Mouse (Mus musculus) liver, embryonic 12.5 days (tissue): Measurements from ENCODE around the gene Rhbdf1. TPM values are rescaled to one million over a fixed set of nuclear protein-coding genes. Genes with fewer than 3 reads are reported as not detected.
A peak's percentile ranks its signal among the peaks of the same experiment; 100 is the strongest.

Experiments used
- ATAC-seq: fragments of 200-750 bp; cut with Nextera tagmentation; 2 replicates; pipeline ENCODE4 v1.8.0; 2017; ENCODE audit warnings: moderate number of reproducible peaks, mild to moderate bottlenecking, moderate library complexity
- H3K27ac ChIP-seq: fragments of 300-500 bp; sonication (generic); 2 replicates; pipeline ENCODE4 v1.5.1; 2016; ENCODE audit warnings: mild to moderate bottlenecking
- H3K27me3 ChIP-seq: fragments of 300-500 bp; sonication (generic); replicated peaks from 2 replicates; pipeline ENCODE4 v1.6.1; 2016; ENCODE audit warnings: mild to moderate bottlenecking, moderate library complexity
- H3K36me3 ChIP-seq: fragments of 300-500 bp; sonication (generic); 2 replicates; pipeline ENCODE4 v1.6.1; 2016; ENCODE audit warnings: mild to moderate bottlenecking, moderate library complexity
- H3K4me1 ChIP-seq: fragments of 300-500 bp; sonication (generic); 2 replicates; pipeline ENCODE4 v1.6.1; 2016
- H3K4me2 ChIP-seq: fragments of 300-500 bp; sonication (generic); 2 replicates; pipeline ENCODE4 v1.6.1; 2016; ENCODE audit warnings: mild to moderate bottlenecking, moderate library complexity
- H3K4me3 ChIP-seq: fragments of 300-500 bp; sonication (generic); 2 replicates; pipeline ENCODE4 v1.5.1; 2016; ENCODE audit warnings: mild to moderate bottlenecking, moderate library complexity
- H3K9ac ChIP-seq: fragments of 300-500 bp; sonication (generic); 2 replicates; pipeline ENCODE4 v1.6.1; 2016; ENCODE audit warnings: mild to moderate bottlenecking, moderate library complexity
- H3K9me3 ChIP-seq: fragments of 300-500 bp; sonication (generic); replicated peaks from 2 replicates; pipeline ENCODE4 v1.6.1; 2016; ENCODE audit warnings: mild to moderate bottlenecking, moderate library complexity
- whole genome bisulfite sequencing: fragments of 180-500 bp; shearing (Covaris S2); methylation state at CpG from one replicate; pipeline ENCODE4 v1.1.7; 2016; ENCODE audit not compliant: insufficient replicate concordance; 5-methylcytosine and 5-hydroxymethylcytosine counted together
- polyA plus RNA-seq: library from polyadenylated mRNA; unstranded; fragments of >200 nt; fragmentation: Nextera tagmentation; extraction: Ambion mirVana; gene quantifications from 2 replicates; pipeline ENCODE4 v1.2.1, GENCODE M21; 2016

The Rhbdf1 gene
- polyA plus RNA-seq, 1 experiment from 2014 or later = 12.0 TPM

- peaks cover 96% of the 10 kb centered on the region for H3K4me1 ChIP-seq
- H3K4me2 ChIP-seq = no peak overlapping the region
- peaks cover 68% of the 10 kb centered on the region for H3K36me3 ChIP-seq
- peak overlapping the region; percentile 99 for H3K27ac ChIP-seq
- H3K9ac ChIP-seq = peak overlapping the region; percentile 80
- ATAC-seq = no peak
- no peaks in the 10 kb centered on the region for H3K27me3 ChIP-seq
- H3K9me3 ChIP-seq = no peaks in the 10 kb centered on the region
- H3K4me3 ChIP-seq = no peak overlapping the region
- WGBS = 94% methylated on average over 1 of the region's 1 CpGs
Observed at GRCm38 (mm10) chr11:32253121-32253520, 31.0 kb upstream of the Rhbdf1 start.

GRCm38 (mm10) chr11:32250880-32251763 lies 29.0 kb upstream of the Rhbdf1 start:
- Histone ChIP-seq H3K27me3 (no peaks in the 10 kb centered on the region), H3K4me2 (peak overlapping the region; percentile 35), H3K36me3 (peaks cover 88% of the 10 kb centered on the region), H3K4me1 (peaks cover 97% of the 10 kb centered on the region), H3K27ac (peak overlapping the region; percentile 99), H3K9ac (peak overlapping the region; percentile 80), H3K9me3 (no peaks in the 10 kb centered on the region), H3K4me3 (no peak overlapping the region)
- 49% methylated on average over 8 of the region's 8 CpGs for WGBS
- ATAC-seq = peak; percentile 99

DNA sequence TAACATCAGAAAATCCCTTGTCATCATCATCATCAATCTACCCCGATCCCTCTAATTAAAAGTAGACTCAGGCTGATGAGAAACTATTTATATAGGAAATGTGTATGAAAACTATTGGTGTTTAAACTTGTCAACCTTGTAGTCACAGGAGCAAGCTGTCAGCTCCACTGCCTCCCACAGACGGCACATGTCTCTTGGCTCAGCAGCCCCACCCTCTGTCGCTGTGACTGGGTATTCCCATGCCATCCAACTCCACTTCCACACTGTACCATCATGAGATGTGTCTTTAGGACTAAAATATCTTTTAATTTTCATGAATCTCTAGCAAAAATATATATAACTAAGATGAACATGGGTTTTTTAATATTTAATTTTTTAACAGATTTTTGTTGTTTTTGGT lies 26.2 kb upstream of the Rhbdf1 start:
- no peak overlapping the region for H3K4me2 ChIP-seq
- peaks cover 84% of the 10 kb centered on the region for H3K36me3 ChIP-seq
- H3K27me3 ChIP-seq = no peaks in the 10 kb centered on the region
- peak overlapping the region; percentile 74 for H3K9ac ChIP-seq
- no peak overlapping the region for H3K4me3 ChIP-seq
- peak overlapping the region; percentile 99 for H3K27ac ChIP-seq
- H3K9me3 ChIP-seq = no peaks in the 10 kb centered on the region
- 68% methylated on average over 3 of the region's 3 CpGs for WGBS
- H3K4me1 ChIP-seq = peaks cover 93% of the 10 kb centered on the region
- ATAC-seq = no peak

GRCm38 (mm10) chr11:32247068-32247467 lies 25.0 kb upstream of the Rhbdf1 start:
- no peaks in the 10 kb centered on the region for H3K27me3 ChIP-seq
- H3K27ac ChIP-seq = peak overlapping the region; percentile 99
- H3K4me1 ChIP-seq = peaks cover 94% of the 10 kb centered on the region
- H3K9ac ChIP-seq = peak overlapping the region; percentile 74
- H3K36me3 ChIP-seq = peaks cover 83% of the 10 kb centered on the region
- H3K9me3 ChIP-seq = no peaks in the 10 kb centered on the region
- peak overlapping the region; percentile 22 for H3K4me2 ChIP-seq
- ATAC-seq = no peak
- no peak overlapping the region for H3K4me3 ChIP-seq

GRCm38 (mm10) chr11:32245614-32246013 lies 23.5 kb upstream of the Rhbdf1 start:
- Histone ChIP-seq H3K4me1 (peaks cover 96% of the 10 kb centered on the region), H3K4me2 (peak overlapping the region; percentile 57), H3K27ac (peak overlapping the region; percentile 99), H3K4me3 (0 out of 2 replicates have a peak overlapping the region, but pooled peaks have one; percentile 20), H3K9ac (peak overlapping the region; percentile 81), H3K9me3 (no peaks in the 10 kb centered on the region), H3K27me3 (no peaks in the 10 kb centered on the region), H3K36me3 (peaks cover 91% of the 10 kb centered on the region)
- ATAC-seq = peak; percentile 96
- WGBS = 18% methylated on average over 6 of the region's 6 CpGs

GRCm38 (mm10) chr11:32244617-32245016 lies 22.5 kb upstream of the Rhbdf1 start:
- peaks cover 91% of the 10 kb centered on the region for H3K36me3 ChIP-seq
- H3K27ac ChIP-seq = peak overlapping the region; percentile 99
- ATAC-seq = no peak
- no peaks in the 10 kb centered on the region for H3K27me3 ChIP-seq
- no peak overlapping the region for H3K4me3 ChIP-seq
- H3K9ac ChIP-seq = peak overlapping the region; percentile 81
- H3K4me1 ChIP-seq = peaks cover 96% of the 10 kb centered on the region
- H3K9me3 ChIP-seq = no peaks in the 10 kb centered on the region
- peak overlapping the region; percentile 57 for H3K4me2 ChIP-seq
- 61% methylated on average over 1 of the region's 1 CpGs for WGBS

GRCm38 (mm10) chr11:32244064-32244463 lies 22.0 kb upstream of the Rhbdf1 start:
- Histone ChIP-seq H3K27ac (peak overlapping the region; percentile 99), H3K4me2 (peak overlapping the region; percentile 1; the same call in 1 of the 2 replicates), H3K9ac (peak overlapping the region; percentile 81), H3K27me3 (no peaks in the 10 kb centered on the region), H3K36me3 (peaks cover 91% of the 10 kb centered on the region), H3K4me1 (peaks cover 94% of the 10 kb centered on the region), H3K4me3 (no peak overlapping the region), H3K9me3 (no peaks in the 10 kb centered on the region)
- 75% methylated on average over 3 of the region's 3 CpGs for whole genome bisulfite sequencing
- ATAC-seq = no peak

DNA sequence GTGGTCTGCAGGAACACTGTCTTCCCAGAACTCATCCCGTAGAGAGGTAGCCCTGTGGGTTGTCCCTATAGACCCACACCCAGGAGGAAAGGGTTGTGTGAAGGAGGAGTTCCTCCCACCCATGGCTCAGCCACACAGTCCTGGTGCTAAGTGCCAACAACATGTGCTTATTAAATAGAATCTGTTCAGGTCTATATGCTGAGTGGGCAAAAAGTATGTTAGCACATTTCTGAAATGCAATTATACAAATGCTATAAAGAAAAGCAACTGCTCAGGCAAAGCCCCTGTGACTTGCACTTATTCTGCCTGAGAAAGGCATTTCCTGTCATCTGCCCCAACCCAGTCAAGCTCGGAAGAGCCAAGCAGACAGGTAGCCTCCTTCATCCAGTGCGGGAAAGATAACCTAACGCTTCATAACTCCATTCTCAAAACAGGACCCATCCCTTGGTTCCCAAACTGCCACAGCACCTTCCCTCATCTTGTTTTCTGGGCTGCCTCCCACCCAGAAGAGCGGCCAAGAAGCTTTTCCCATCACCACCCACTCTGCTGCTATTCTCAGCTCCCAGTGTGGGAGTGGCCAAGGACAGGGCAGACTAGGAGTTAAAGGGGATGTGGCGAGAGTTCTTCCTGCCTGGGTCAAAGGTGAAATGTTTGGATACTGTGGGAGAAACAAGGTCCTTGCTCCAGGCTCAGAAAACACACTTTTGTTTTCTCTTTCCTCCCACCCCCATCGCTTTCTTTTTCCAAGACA lies 21.3 kb upstream of the Rhbdf1 start:
- peak overlapping the region; percentile 17; the same call in 1 of the 2 replicates for H3K4me2 ChIP-seq

GRCm38 (mm10) chr11:32242209-32242608 lies 20.1 kb upstream of the Rhbdf1 start:
- no peak overlapping the region for H3K4me3 ChIP-seq
- no peaks in the 10 kb centered on the region for H3K9me3 ChIP-seq
- peak overlapping the region; percentile 17 for H3K4me2 ChIP-seq
- WGBS = 72% methylated on average over 3 of the region's 3 CpGs
- peak; percentile 56 for ATAC-seq
- peaks cover 93% of the 10 kb centered on the region for H3K4me1 ChIP-seq
- H3K9ac ChIP-seq = peak overlapping the region; percentile 81
- H3K27ac ChIP-seq = peak overlapping the region; percentile 99
- H3K27me3 ChIP-seq = no peaks in the 10 kb centered on the region
- H3K36me3 ChIP-seq = peaks cover 90% of the 10 kb centered on the region

More for the DNA sequence above, 21.3 kb upstream of the Rhbdf1 start:
- Histone ChIP-seq H3K9me3 (no peaks in the 10 kb centered on the region), H3K27me3 (no peaks in the 10 kb centered on the region), H3K4me1 (peaks cover 93% of the 10 kb centered on the region), H3K36me3 (peaks cover 90% of the 10 kb centered on the region), H3K4me3 (no peak overlapping the region), H3K27ac (peak overlapping the region; percentile 99), H3K9ac (peak overlapping the region; percentile 81)
- no peak for ATAC-seq
- 69% methylated on average over 7 of the region's 7 CpGs for WGBS

DNA sequence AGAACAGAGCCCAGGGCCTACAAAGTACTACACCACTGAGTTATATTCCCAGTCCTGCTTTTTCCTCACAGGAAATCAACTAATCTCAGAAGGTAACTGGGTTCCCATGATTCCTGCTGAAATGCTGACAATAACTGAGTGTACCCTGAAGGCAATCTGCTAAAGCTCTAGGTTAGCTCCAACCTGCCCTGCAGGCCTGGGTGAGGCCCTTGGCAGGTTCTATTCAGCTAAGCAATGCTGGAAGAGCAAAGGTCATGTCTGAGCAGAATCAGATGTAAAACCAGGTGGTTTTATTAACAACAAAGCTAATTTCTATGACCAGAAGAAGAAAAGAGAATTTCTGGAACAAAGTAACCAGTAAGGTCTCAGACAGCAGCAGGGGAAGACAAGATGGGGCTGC lies 19.3 kb upstream of the Rhbdf1 start:
- Histone ChIP-seq H3K4me2 (no peak overlapping the region), H3K4me1 (peaks cover 87% of the 10 kb centered on the region), H3K27ac (peak overlapping the region; percentile 99), H3K36me3 (peaks cover 90% of the 10 kb centered on the region), H3K27me3 (no peaks in the 10 kb centered on the region), H3K9me3 (no peaks in the 10 kb centered on the region), H3K9ac (peak overlapping the region; percentile 81), H3K4me3 (no peak overlapping the region)
- ATAC-seq = no peak

DNA sequence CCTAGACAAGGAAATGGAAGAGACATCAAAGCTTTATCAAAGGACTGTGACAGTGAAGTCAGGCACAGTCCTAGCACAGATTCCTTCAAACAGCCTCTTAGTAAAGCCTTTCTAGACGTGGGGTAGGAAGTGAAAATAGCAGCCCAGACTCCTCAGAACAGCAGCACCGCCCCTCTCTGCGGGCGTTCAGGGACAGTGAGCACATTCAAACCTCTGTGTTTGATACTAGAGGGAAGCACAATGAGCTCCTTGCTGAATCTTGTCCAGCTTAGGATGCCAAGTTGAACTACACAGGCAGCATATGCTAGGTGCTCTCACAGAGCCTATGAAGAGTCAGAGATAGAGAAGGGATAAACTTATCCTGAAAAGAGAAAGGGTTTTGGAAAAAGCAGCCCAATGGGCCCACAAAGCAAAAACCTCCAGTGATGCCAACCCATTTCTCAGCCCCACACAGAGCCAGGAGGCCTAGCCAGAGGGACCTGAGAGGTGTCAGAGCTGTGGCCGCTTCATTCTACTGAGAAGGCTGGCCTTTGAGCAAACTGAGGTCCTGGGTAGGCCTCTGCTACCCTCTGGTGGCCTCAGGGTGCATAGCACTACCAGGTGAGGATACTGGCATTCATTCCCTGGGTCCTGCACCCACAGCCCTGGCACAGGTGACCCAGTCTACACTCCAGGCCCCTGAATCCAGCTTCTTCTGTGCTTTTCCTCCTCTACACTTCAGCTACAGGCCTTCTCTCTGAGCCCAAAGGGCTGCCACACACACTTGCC lies 16.2 kb upstream of the Rhbdf1 start:
- Histone ChIP-seq H3K27ac (peak overlapping the region; percentile 99), H3K4me2 (peak overlapping the region; percentile 34), H3K9me3 (no peaks in the 10 kb centered on the region), H3K9ac (peak overlapping the region; percentile 81), H3K4me1 (peaks cover 60% of the 10 kb centered on the region), H3K4me3 (no peak overlapping the region), H3K36me3 (peaks cover 99% of the 10 kb centered on the region), H3K27me3 (no peaks in the 10 kb centered on the region)
- peak; percentile 58; the same call in 1 of the 2 replicates for ATAC-seq
- 73% methylated on average over 5 of the region's 5 CpGs for WGBS
